In the genomic region with DNA sequence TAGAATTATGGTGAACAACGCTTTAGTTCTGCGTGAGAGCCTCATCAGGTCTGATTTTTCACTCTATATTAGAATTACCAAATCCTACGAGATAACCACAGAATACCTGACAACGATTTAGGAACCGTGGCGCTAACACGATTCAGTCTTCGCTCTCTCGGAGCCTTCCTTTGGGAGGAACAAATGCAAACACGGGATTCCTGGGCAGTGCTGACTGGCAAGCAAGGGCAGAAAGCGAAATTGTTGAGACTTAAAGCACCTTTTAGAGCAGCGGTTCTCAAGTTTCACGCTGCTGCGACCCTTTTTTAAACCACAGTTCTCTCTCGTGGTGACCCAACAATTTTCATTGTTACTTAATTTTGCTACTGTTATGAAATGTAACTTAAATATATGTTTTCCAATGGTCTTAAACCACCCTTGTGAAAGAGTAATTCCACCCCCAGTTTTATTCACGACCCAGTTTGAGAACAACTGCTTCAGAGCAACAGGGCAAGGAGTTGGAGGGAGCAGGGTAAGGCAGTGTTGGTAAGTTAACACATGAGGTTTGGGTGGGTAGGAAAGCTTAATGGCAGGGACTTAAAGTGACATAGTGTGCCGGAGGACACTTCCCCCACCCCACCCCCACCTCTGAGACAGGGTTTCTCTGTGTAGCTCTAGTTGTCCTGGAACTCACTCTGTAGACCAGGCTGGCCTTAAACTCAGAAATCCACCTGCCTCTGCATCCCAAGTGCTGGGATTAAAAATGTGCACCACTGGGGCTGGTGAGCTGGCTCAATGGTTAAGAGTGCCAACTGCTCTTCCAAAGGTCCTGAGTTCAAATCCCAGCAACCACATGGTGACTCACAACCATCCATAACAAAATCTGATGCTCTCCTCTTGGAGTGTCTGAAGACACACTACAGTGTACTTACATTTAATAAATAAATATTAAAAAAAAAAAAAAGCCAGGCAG, we compare ENCODE assay signal across 9 mouse cellular contexts. TPM values are rescaled to one million over a fixed set of nuclear protein-coding genes. Genes with fewer than 3 reads are reported as not detected.
DNase-seq lines count a peak whose midpoint lies in the region; ATAC-seq and TF ChIP-seq lines count a peak whose summit lies in the region.
"Had no signal": no experiment of that assay in that cellular context is flagged by ENCODE, and none has a peak within 500 bp of the region (broad histone marks: within the 10 kb centered on the region; RNA-seq: fewer than 3 reads in every experiment).

No protein-coding gene starts in this region.

- TF ChIP-seq CTCF in thymus, adult 2 months (IDR thresholded peaks at IDR 0.05; ENCODE audit: borderline replicate concordance, control insufficient read depth, extremely low read depth, insufficient read depth, low read length, poor library complexity): no peak
- TF ChIP-seq CTCF in intestine, postnatal 0 days (IDR thresholded peaks at IDR 0.05; ENCODE audit: low read depth): no peak
- TF ChIP-seq CTCF in olfactory bulb, adult 2 months (IDR thresholded peaks at IDR 0.05; ENCODE audit: insufficient read depth, low read depth, low read length): no peak

- H3K27ac ChIP-seq in thymus, adult 2 months (ENCODE audit: control insufficient read depth, insufficient read depth, low read length): 0 out of 2 replicates have a peak overlapping the region, but pooled peaks have one; percentile 3
- peak overlapping the region; percentile 81 for H3K27ac ChIP-seq in intestine, postnatal 0 days (ENCODE audit: low read depth, low read length)
- peak overlapping the region; percentile 84 for H3K27ac ChIP-seq in olfactory bulb, adult 2 months (ENCODE audit: insufficient read depth, low read depth, low read length)

- peaks cover 4% of the 10 kb centered on the region; the same call in 1 of the 2 replicates for H3K36me3 ChIP-seq in thymus, adult 2 months (ENCODE audit: control insufficient read depth, insufficient read depth, low read length)
- peaks cover 25% of the 10 kb centered on the region for H3K36me3 ChIP-seq in intestine, postnatal 0 days (ENCODE audit: control insufficient read depth, insufficient read depth)

- H3K9ac ChIP-seq in intestine, postnatal 0 days (ENCODE audit: low read depth, low read length): no peak overlapping the region

- TF ChIP-seq POLR2A in thymus, adult 2 months (IDR thresholded peaks at IDR 0.05; ENCODE audit: control insufficient read depth, extremely low read depth, insufficient read depth, low read length, poor library complexity): no peak
- TF ChIP-seq POLR2A in olfactory bulb, adult 2 months (IDR thresholded peaks at IDR 0.05; ENCODE audit: insufficient read depth, low read depth, low read length): no peak

- no peaks in the 10 kb centered on the region for H3K27me3 ChIP-seq in thymus, adult 2 months (ENCODE audit: control insufficient read depth, insufficient read depth, low read length)
- H3K27me3 ChIP-seq in intestine, postnatal 0 days (replicated peaks; ENCODE audit: control insufficient read depth, insufficient read depth, low read length): no peaks in the 10 kb centered on the region

- H3K9me3 ChIP-seq in intestine, postnatal 0 days (ENCODE audit: control insufficient read depth): no peaks in the 10 kb centered on the region

- 3% methylated on average over 17 of the region's 17 CpGs for WGBS in thymus, adult 2 months
- WGBS in intestine, postnatal 0 days: 1% methylated on average over 17 of the region's 17 CpGs
- WGBS in olfactory bulb, adult 2 months: 1% methylated on average over 17 of the region's 17 CpGs

- peaks cover 9% of the 10 kb centered on the region for H3K4me1 ChIP-seq in thymus, adult 2 months (replicated peaks; ENCODE audit: control insufficient read depth, insufficient read depth, low read length)
- H3K4me1 ChIP-seq in intestine, postnatal 0 days (replicated peaks; ENCODE audit: control insufficient read depth, insufficient read depth, low read length): no peaks in the 10 kb centered on the region
- H3K4me1 ChIP-seq in olfactory bulb, adult 2 months (ENCODE audit: control insufficient read depth, insufficient read depth, low read length): peaks cover 4% of the 10 kb centered on the region

- DNase-seq in cerebellum, adult 9-11 months: peak; percentile 61
- no peak for DNase-seq in cerebellum, adult 18-20 months
- no peak for DNase-seq in thymus, adult 2 months
- no peak for DNase-seq in thymus, postnatal 10 days (ENCODE audit: low spot score in 2 of 2)
- DNase-seq in left cerebral cortex, postnatal 4 days: no peak
- DNase-seq in thymus, postnatal 36 days: no peak

- H3K4me2 ChIP-seq in intestine, postnatal 0 days (replicated peaks; ENCODE audit: low read depth): peak overlapping the region; percentile 66

- H3K4me3 ChIP-seq in thymus, adult 2 months (ENCODE audit: control insufficient read depth, insufficient read depth, low read length): peak overlapping the region; percentile 15
- H3K4me3 ChIP-seq in intestine, postnatal 0 days (ENCODE audit: low read depth, low read length): peak overlapping the region; percentile 49
- H3K4me3 ChIP-seq in olfactory bulb, adult 2 months (ENCODE audit: insufficient read depth, low read depth, low read length): peak overlapping the region; percentile 25

- intact Hi-C loops in left cerebral cortex, postnatal 4 days (cut with DNase I): no loop called here

- no peak for ATAC-seq in intestine, postnatal 0 days

RNA-seq across cellular contexts. Expression of gene Gpi1, which starts 4.8 kb away (rescaled TPM):
- polyA plus RNA-seq in thymus, adult 2 months (2012; rRNA removed): 265 and 304 TPM in 2 replicates
- 179 and 180 TPM in 2 replicates for polyA plus RNA-seq in intestine, postnatal 0 days (2015; fragmentation: Nextera tagmentation; extraction: Ambion mirVana)
- polyA plus RNA-seq in olfactory bulb, adult 2 months (2012; ENCODE audit: insufficient read depth, insufficient read length, low replicate concordance, missing spikeins): 367 and 564 TPM in 2 replicates
- 100 to 1,000 TPM; 317 to 394 TPM for total RNA-seq in left cerebral cortex, postnatal 4 days (2021)

RNA-seq across cellular contexts. Expression of gene Gm6096, which starts 16.0 kb away (rescaled TPM):
- polyA plus RNA-seq in thymus, adult 2 months (2012; rRNA removed): not detected in 2 replicates
- polyA plus RNA-seq in intestine, postnatal 0 days (2015; fragmentation: Nextera tagmentation; extraction: Ambion mirVana): not detected in 2 replicates
- polyA plus RNA-seq in olfactory bulb, adult 2 months (2012; ENCODE audit: insufficient read depth, insufficient read length, low replicate concordance, missing spikeins): not detected in 2 replicates
- not detected for total RNA-seq in left cerebral cortex, postnatal 4 days (2021)
- total RNA-seq: neutrophil, adult 5-6 weeks had no signal

RNA-seq across cellular contexts. Expression of gene Pdcd2l, which starts 38.4 kb away (rescaled TPM):
- 39.5 and 40.6 TPM in 2 replicates for polyA plus RNA-seq in thymus, adult 2 months (2012; rRNA removed)
- 26.3 and 26.7 TPM in 2 replicates for polyA plus RNA-seq in intestine, postnatal 0 days (2015; fragmentation: Nextera tagmentation; extraction: Ambion mirVana)
- not detected in 2 replicates for polyA plus RNA-seq in olfactory bulb, adult 2 months (2012; ENCODE audit: insufficient read depth, insufficient read length, low replicate concordance, missing spikeins)
- total RNA-seq in left cerebral cortex, postnatal 4 days (2021): 10 to 100 TPM; 30.4 to 30.6 TPM

Comparison
In these comparisons a context has a peak if more than half of its experiments do, and no peak if none do; other contexts are left out.
1. H3K27ac ChIP-seq: peak in every context shown above with its lines; median percentile 84 in olfactory bulb, adult 2 months; 81 in intestine, postnatal 0 days; 3 in thymus, adult 2 months.
2. RNA of gene Pdcd2l, which starts 38.4 kb away (polyA plus RNA-seq): 39.5 to 40.6 TPM in thymus, adult 2 months and 26.3 to 26.7 TPM in intestine, postnatal 0 days; not detected in olfactory bulb, adult 2 months; every median in the first group is over 10 times any median in the second.
3. Peak in every context shown above with its lines, with median percentiles within 50 percentile points of each other: H3K4me3 ChIP-seq.